Mouse (Mus musculus): ENCODE results near the gene Fgfr2. TPM values are rescaled to one million over a fixed set of nuclear protein-coding genes. Genes with fewer than 3 reads are reported as not detected.

The Fgfr2 gene
- polyA plus RNA-seq, 1 experiment = 12.0 TPM

- no peaks in the 10 kb centered on the region for H3K4me1 ChIP-seq (ENCODE audit: control insufficient read depth, insufficient read depth, insufficient read length, low read length)
- no peak overlapping the region for H3K4me3 ChIP-seq (ENCODE audit: insufficient read depth, low read depth, low read length)
- no peak overlapping the region for H3K27ac ChIP-seq (replicated peaks; ENCODE audit: low read depth, low read length)
Measured at GRCm38 (mm10) chr7:131937611-131938010, 1185.5 kb downstream of the Fgfr2 start.

GRCm38 (mm10) chr7:131927288-131928050, 1195.7 kb downstream of the Fgfr2 start:
- Histone ChIP-seq H3K4me1 (ENCODE audit: control insufficient read depth, insufficient read depth, insufficient read length, low read length) (no peaks in the 10 kb centered on the region), H3K4me3 (ENCODE audit: insufficient read depth, low read depth, low read length) (no peak overlapping the region)

GRCm38 (mm10) chr7:131917384-131917783, 1205.8 kb downstream of the Fgfr2 start:
- H3K4me3 ChIP-seq (ENCODE audit: insufficient read depth, low read depth, low read length) = no peak overlapping the region
- H3K4me1 ChIP-seq (ENCODE audit: control insufficient read depth, insufficient read depth, insufficient read length, low read length) = no peaks in the 10 kb centered on the region
- H3K27ac ChIP-seq (replicated peaks; ENCODE audit: low read depth, low read length) = no peak overlapping the region

More at GRCm38 (mm10) chr7:131927288-131928050, 1195.7 kb downstream of the Fgfr2 start:
- no peak overlapping the region for H3K27ac ChIP-seq (replicated peaks; ENCODE audit: low read depth, low read length)

GRCm38 (mm10) chr7:131909611-131910010, 1213.5 kb downstream of the Fgfr2 start:
- no peak overlapping the region for H3K27ac ChIP-seq (replicated peaks; ENCODE audit: low read depth, low read length)
- no peaks in the 10 kb centered on the region; the same call in 1 of the 2 replicates for H3K4me1 ChIP-seq (ENCODE audit: control insufficient read depth, insufficient read depth, insufficient read length, low read length)
- H3K4me3 ChIP-seq (ENCODE audit: insufficient read depth, low read depth, low read length) = no peak overlapping the region

GRCm38 (mm10) chr7:131906499-131907190, 1216.5 kb downstream of the Fgfr2 start:
- Histone ChIP-seq H3K27ac (replicated peaks; ENCODE audit: low read depth, low read length) (no peak overlapping the region), H3K4me1 (ENCODE audit: control insufficient read depth, insufficient read depth, insufficient read length, low read length) (no peaks in the 10 kb centered on the region; the same call in 1 of the 2 replicates), H3K4me3 (ENCODE audit: insufficient read depth, low read depth, low read length) (no peak overlapping the region)

- Histone ChIP-seq H3K27ac (replicated peaks; ENCODE audit: low read depth, low read length) (no peak overlapping the region), H3K4me1 (ENCODE audit: control insufficient read depth, insufficient read depth, insufficient read length, low read length) (no peaks in the 10 kb centered on the region), H3K4me3 (ENCODE audit: insufficient read depth, low read depth, low read length) (no peak overlapping the region)
Measured at GRCm38 (mm10) chr7:131899356-131899755, 1223.8 kb downstream of the Fgfr2 start.

- Histone ChIP-seq H3K27ac (replicated peaks; ENCODE audit: low read depth, low read length) (no peak overlapping the region), H3K4me3 (ENCODE audit: insufficient read depth, low read depth, low read length) (no peak overlapping the region), H3K4me1 (ENCODE audit: control insufficient read depth, insufficient read depth, insufficient read length, low read length) (no peaks in the 10 kb centered on the region)
Measured at GRCm38 (mm10) chr7:131897282-131897681, 1225.9 kb downstream of the Fgfr2 start.

- no peak overlapping the region for H3K27ac ChIP-seq (replicated peaks; ENCODE audit: low read depth, low read length)
- H3K4me3 ChIP-seq (ENCODE audit: insufficient read depth, low read depth, low read length) = no peak overlapping the region
- no peaks in the 10 kb centered on the region for H3K4me1 ChIP-seq (ENCODE audit: control insufficient read depth, insufficient read depth, insufficient read length, low read length)
Measured at GRCm38 (mm10) chr7:131882824-131883223, 1240.3 kb downstream of the Fgfr2 start.

GRCm38 (mm10) chr7:131881876-131882615, 1241.1 kb downstream of the Fgfr2 start:
- no peaks in the 10 kb centered on the region for H3K4me1 ChIP-seq (ENCODE audit: control insufficient read depth, insufficient read depth, insufficient read length, low read length)
- H3K4me3 ChIP-seq (ENCODE audit: insufficient read depth, low read depth, low read length) = no peak overlapping the region
- H3K27ac ChIP-seq (replicated peaks; ENCODE audit: low read depth, low read length) = 0 out of 2 replicates have a peak overlapping the region, but pooled peaks have one; percentile 1

GRCm38 (mm10) chr7:131880150-131880549, 1243.0 kb downstream of the Fgfr2 start:
- no peaks in the 10 kb centered on the region for H3K4me1 ChIP-seq (ENCODE audit: control insufficient read depth, insufficient read depth, insufficient read length, low read length)

GRCm38 (mm10) chr7:131878846-131879245, 1244.3 kb downstream of the Fgfr2 start:
- H3K4me3 ChIP-seq (ENCODE audit: insufficient read depth, low read depth, low read length) = no peak overlapping the region
- no peak overlapping the region for H3K27ac ChIP-seq (replicated peaks; ENCODE audit: low read depth, low read length)
- no peaks in the 10 kb centered on the region for H3K4me1 ChIP-seq (ENCODE audit: control insufficient read depth, insufficient read depth, insufficient read length, low read length)

More at GRCm38 (mm10) chr7:131880150-131880549, 1243.0 kb downstream of the Fgfr2 start:
- no peak overlapping the region for H3K4me3 ChIP-seq (ENCODE audit: insufficient read depth, low read depth, low read length)
- no peak overlapping the region for H3K27ac ChIP-seq (replicated peaks; ENCODE audit: low read depth, low read length)

GRCm38 (mm10) chr7:131861157-131861556, 1262.0 kb downstream of the Fgfr2 start:
- Histone ChIP-seq H3K4me3 (ENCODE audit: insufficient read depth, low read depth, low read length) (no peak overlapping the region), H3K27ac (replicated peaks; ENCODE audit: low read depth, low read length) (no peak overlapping the region), H3K4me1 (ENCODE audit: control insufficient read depth, insufficient read depth, insufficient read length, low read length) (no peaks in the 10 kb centered on the region)

GRCm38 (mm10) chr7:131855641-131856040, 1267.5 kb downstream of the Fgfr2 start:
- no peaks in the 10 kb centered on the region for H3K4me1 ChIP-seq (ENCODE audit: control insufficient read depth, insufficient read depth, insufficient read length, low read length)
- H3K27ac ChIP-seq (replicated peaks; ENCODE audit: low read depth, low read length) = no peak overlapping the region
- no peak overlapping the region for H3K4me3 ChIP-seq (ENCODE audit: insufficient read depth, low read depth, low read length)

- no peak overlapping the region for H3K4me3 ChIP-seq (ENCODE audit: insufficient read depth, low read depth, low read length)
- no peaks in the 10 kb centered on the region for H3K4me1 ChIP-seq (ENCODE audit: control insufficient read depth, insufficient read depth, insufficient read length, low read length)
Measured at GRCm38 (mm10) chr7:131850579-131850978, 1272.6 kb downstream of the Fgfr2 start.

More at GRCm38 (mm10) chr7:131850579-131850978, 1272.6 kb downstream of the Fgfr2 start:
- H3K27ac ChIP-seq (replicated peaks; ENCODE audit: low read depth, low read length) = no peak overlapping the region
